ENCODE assay signal across 28 mouse cellular contexts in genomic region chr19:10771995-10772394, GRCm38 (mm10). TPM values are rescaled to one million over a fixed set of nuclear protein-coding genes. Genes with fewer than 3 reads are reported as not detected.
DNase-seq lines count a peak whose midpoint lies in the region; ATAC-seq lines count a peak whose summit lies in the region.
"Had no signal": no experiment of that assay in that cellular context is flagged by ENCODE, and none has a peak within 500 bp of the region (broad histone marks: within the 10 kb centered on the region; RNA-seq: fewer than 3 reads in every experiment).

No protein-coding gene starts in this region.

- intact Hi-C loops in left cerebral cortex, postnatal 4 days (cut with DNase I), result no loop called here

- no peak for ATAC-seq in liver, embryonic 12.5 days
- ATAC-seq: activated CD4-positive, CD25-positive, alpha-beta regulatory T cell, adult 4 months; CD4-positive, CD25-positive, alpha-beta regulatory T cell, adult 4 months; Patski had no signal

- no peak overlapping the region for H3K4me3 ChIP-seq in liver, embryonic 12.5 days

- 64% methylated on average over 7 of the region's 7 CpGs for WGBS in liver, embryonic 12.5 days (ENCODE audit: insufficient replicate concordance)

- peak; percentile 52 for DNase-seq in CD4-positive helper T cell, adult 2 months (ENCODE audit: low read depth, low spot score)
- peak; percentile 38 for DNase-seq in T-cell, adult 2 months (ENCODE audit: low spot score)
- DNase-seq in induced T-regulatory cell, adult 2 months (ENCODE audit: low read depth), result peak; percentile 62
- peak; percentile 55 for DNase-seq in naive thymus-derived CD4-positive, alpha-beta T cell, adult 2 months (ENCODE audit: low read depth)
- DNase-seq in left cerebral cortex, postnatal 4 days, result no peak
- DNase-seq in Muller cell, postnatal 12 days (ENCODE audit: inconsistent ontology term), result no peak
- DNase-seq in thymus, adult 18-20 months, result no peak
- DNase-seq: adrenal gland, adult 2 months; adrenal gland, adult 8-10 months; adrenal gland, postnatal 10 days; adrenal gland, postnatal 14 days; adrenal gland, postnatal 25 days; adrenal gland, postnatal 36 days; B cell, adult 2 months; cerebellum, adult 11 months; cerebellum, adult 11-12 months; cerebellum, adult 18-20 months; cerebellum, adult 2 months; cerebellum, adult 8-10 months had no signal

- no peak overlapping the region for H3K27ac ChIP-seq in liver, embryonic 12.5 days

- no peaks in the 10 kb centered on the region for H3K36me3 ChIP-seq in liver, embryonic 12.5 days
- H3K36me3 ChIP-seq: G1E had no signal

- no peaks in the 10 kb centered on the region for H3K4me1 ChIP-seq in liver, embryonic 12.5 days

- no peak overlapping the region for H3K4me2 ChIP-seq in liver, embryonic 12.5 days

- H3K27me3 ChIP-seq in liver, embryonic 12.5 days (replicated peaks), result 0 out of 2 replicates have a peak, but pooled peaks cover 4% of the 10 kb centered on the region
- H3K27me3 ChIP-seq: CH12.LX had no signal

- H3K9ac ChIP-seq in liver, embryonic 12.5 days, result no peak overlapping the region

- no peaks in the 10 kb centered on the region for H3K9me3 ChIP-seq in liver, embryonic 12.5 days (replicated peaks)
- H3K9me3 ChIP-seq: G1E had no signal

RNA-seq across cellular contexts. Expression of gene Cd5, which starts 33.2 kb away (rescaled TPM):
- total RNA-seq in left cerebral cortex, postnatal 4 days (2021), result not detected
- polyA plus RNA-seq in liver, embryonic 12.5 days (2016; fragmentation: Nextera tagmentation; extraction: Ambion mirVana), result 0.24 TPM in 1 of 2 replicates, not detected in the other
- total RNA-seq: ES-E14, MEL had no signal
- polyA plus RNA-seq: G1E, Patski had no signal

RNA-seq across cellular contexts. Expression of gene Cd6, which starts 57.9 kb away (rescaled TPM):
- not detected for total RNA-seq in left cerebral cortex, postnatal 4 days (2021)
- not detected in 2 replicates for polyA plus RNA-seq in liver, embryonic 12.5 days (2016; fragmentation: Nextera tagmentation; extraction: Ambion mirVana)
- total RNA-seq: adrenal gland, adult 2 months; adrenal gland, postnatal 25 days; MEL had no signal
- polyA plus RNA-seq: brain, embryonic 14.5 days; G1E had no signal

Comparison
In these comparisons a context has a peak if more than half of its experiments do, and no peak if none do; other contexts are left out.
1. DNase-seq: peak in CD4-positive helper T cell, adult 2 months (single experiment), T-cell, adult 2 months (single experiment), induced T-regulatory cell, adult 2 months (single experiment) and naive thymus-derived CD4-positive, alpha-beta T cell, adult 2 months (single experiment); none in left cerebral cortex, postnatal 4 days (single experiment), Muller cell, postnatal 12 days (single experiment) and thymus, adult 18-20 months (0 of 2).